Mouse (Mus musculus) monocyte, adult 2 months (primary cell): ENCODE results near the gene Fam20a.

Experiments used
- DNase-seq, 2 experiments: peaks; one replicate each; pipeline ENCODE4 v3.0.0; 2022; ENCODE audit warnings: low spot score in 2 of 2, low read depth in 1 of 2

Gene Fam20a

GRCm38 (mm10) chr11:109716981-109717380 lies 5.1 kb downstream of the Fam20a start:
- DNase-seq, result no peak

- DNase-seq, result no peak
Observed at GRCm38 (mm10) chr11:109715311-109715781, 6.7 kb downstream of the Fam20a start.

- DNase-seq, result no peak
Observed at GRCm38 (mm10) chr11:109714341-109715247, 7.5 kb downstream of the Fam20a start.

GRCm38 (mm10) chr11:109709501-109709900 lies 12.6 kb downstream of the Fam20a start:
- DNase-seq, result no peak

GRCm38 (mm10) chr11:109708786-109709185 lies 13.3 kb downstream of the Fam20a start:
- no peak for DNase-seq

GRCm38 (mm10) chr11:109707442-109707841 lies 14.6 kb downstream of the Fam20a start:
- DNase-seq, result no peak

GRCm38 (mm10) chr11:109706586-109706985 lies 15.5 kb downstream of the Fam20a start:
- DNase-seq, result no peak

- no peak for DNase-seq
Observed at GRCm38 (mm10) chr11:109706055-109706412, 16.0 kb downstream of the Fam20a start.

- no peak for DNase-seq
Observed at GRCm38 (mm10) chr11:109705336-109706054, 16.6 kb downstream of the Fam20a start.

- no peak for DNase-seq
Observed at GRCm38 (mm10) chr11:109704311-109705205, 17.5 kb downstream of the Fam20a start.

GRCm38 (mm10) chr11:109703845-109704244 lies 18.2 kb downstream of the Fam20a start:
- no peak for DNase-seq

- DNase-seq, result no peak
Observed at GRCm38 (mm10) chr11:109702031-109702815, 19.9 kb downstream of the Fam20a start.

- DNase-seq, result no peak
Observed at GRCm38 (mm10) chr11:109700761-109701160, 21.3 kb downstream of the Fam20a start.

- no peak for DNase-seq
Observed at GRCm38 (mm10) chr11:109699784-109700183, 22.3 kb downstream of the Fam20a start.

- no peak for DNase-seq
Observed at GRCm38 (mm10) chr11:109698740-109699139, 23.3 kb downstream of the Fam20a start.

- no peak for DNase-seq
Observed at GRCm38 (mm10) chr11:109697089-109697643, 24.9 kb downstream of the Fam20a start.

- no peak for DNase-seq
Observed at GRCm38 (mm10) chr11:109696519-109696918, 25.6 kb downstream of the Fam20a start.

GRCm38 (mm10) chr11:109692737-109693136 lies 29.3 kb downstream of the Fam20a start:
- no peak for DNase-seq

GRCm38 (mm10) chr11:109689539-109689938 lies 32.5 kb downstream of the Fam20a start:
- DNase-seq, result no peak

- no peak for DNase-seq
Observed at GRCm38 (mm10) chr11:109682221-109682620, 39.9 kb downstream of the Fam20a start.
